Mouse (Mus musculus) thymus, adult 2 months (tissue): ENCODE measurements around the gene Hgfac.

Source experiments
- CTCF ChIP-seq: fragments of 200-500 bp; IDR thresholded peaks from 2 replicates; pipeline ENCODE4 v1.5.1; 2012; ENCODE audit warnings: mild to moderate bottlenecking, control low read depth, low read length, moderate library complexity, borderline replicate concordance; ENCODE audit not compliant: control insufficient read depth, poor library complexity, insufficient read depth; ENCODE audit errors: extremely low read depth
- POLR2A ChIP-seq: fragments of 200-500 bp; IDR thresholded peaks from 2 replicates; pipeline ENCODE4 v1.6.1; 2012; ENCODE audit warnings: mild to moderate bottlenecking, low read length, control low read depth, moderate library complexity; ENCODE audit not compliant: control insufficient read depth, poor library complexity, insufficient read depth; ENCODE audit errors: extremely low read depth

DNA sequence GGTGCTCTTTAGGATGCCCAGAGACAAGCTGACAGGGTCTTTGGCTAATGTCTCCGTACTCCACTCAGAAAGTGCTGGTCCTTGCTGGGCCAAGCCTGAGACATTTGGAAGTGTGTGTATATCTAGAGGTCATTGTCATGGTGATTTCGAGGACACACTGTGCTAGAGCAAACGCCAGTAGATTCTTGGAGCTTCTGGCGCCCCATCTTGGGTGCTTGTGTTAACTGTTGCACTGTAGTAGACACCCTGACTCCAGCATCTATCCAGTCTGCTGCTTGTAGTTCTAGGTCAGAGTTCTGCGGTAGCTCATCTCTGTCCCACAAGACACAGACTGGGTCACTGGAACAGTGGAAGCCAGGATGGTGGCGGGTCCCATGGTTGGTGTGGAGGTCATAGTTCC, 30.5 kb downstream of the Hgfac start:
- TF ChIP-seq POLR2A (no peak), CTCF (no peak)
